Mouse (Mus musculus) T-helper 1 cell (primary cell): ENCODE data around the gene D130040H23Rik.

ENCODE experiments used
- in situ Hi-C: fragments of 300-600 bp; cut with MboI, MseI; formaldehyde crosslinking; loops from one replicate; pipeline ENCODE4 v1.15.1; 2025; ENCODE audit warnings: high pct_unique_total_duplicates

Gene D130040H23Rik

DNA sequence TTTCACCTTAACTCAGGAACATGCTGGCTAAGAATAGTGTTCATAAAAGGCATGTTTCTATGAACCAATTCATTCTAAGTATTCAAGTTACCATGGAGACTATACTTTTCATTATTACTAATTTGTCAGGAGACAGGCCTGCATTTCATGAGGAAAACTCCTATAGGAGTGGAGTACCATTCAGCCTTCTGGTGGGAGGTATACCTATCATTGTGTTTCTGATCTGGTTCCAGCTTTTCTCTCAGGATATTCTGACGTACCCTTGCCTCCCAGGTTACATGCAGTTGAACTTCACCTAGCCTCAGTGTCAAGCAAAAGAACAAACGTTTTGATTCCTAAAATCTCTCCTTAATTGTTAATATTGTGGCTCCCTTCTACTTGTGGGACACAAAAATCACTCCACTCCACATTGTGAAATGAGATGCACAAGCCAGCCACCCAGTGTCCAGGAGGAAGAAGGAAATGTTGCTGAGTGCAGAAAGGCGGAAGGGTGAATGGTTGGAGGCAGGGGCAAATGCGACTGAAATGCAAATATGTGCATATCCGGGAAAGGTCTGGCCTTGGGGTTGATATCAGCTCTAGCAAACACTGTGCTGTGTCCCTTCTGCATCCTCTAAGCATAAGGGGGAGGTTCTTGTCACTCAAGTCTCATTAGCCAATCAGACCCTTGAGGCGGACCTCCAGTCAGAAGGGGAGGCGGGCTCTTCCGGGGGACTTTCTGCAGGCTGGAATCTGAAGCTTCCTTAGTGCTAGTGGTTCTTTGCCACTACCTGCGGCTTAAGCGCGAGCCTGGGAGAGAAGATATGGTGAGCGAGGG lies at the start of gene D130040H23Rik:
TSS of gene D130040H23Rik (plus strand) at position 695 of the 817 bp plus-strand sequence.
- in situ Hi-C loops = no loop called here

GRCm38 (mm10) chr8:69242541-69242940 lies 28.3 kb upstream of the D130040H23Rik start:
- in situ Hi-C loops = no loop called here

DNA sequence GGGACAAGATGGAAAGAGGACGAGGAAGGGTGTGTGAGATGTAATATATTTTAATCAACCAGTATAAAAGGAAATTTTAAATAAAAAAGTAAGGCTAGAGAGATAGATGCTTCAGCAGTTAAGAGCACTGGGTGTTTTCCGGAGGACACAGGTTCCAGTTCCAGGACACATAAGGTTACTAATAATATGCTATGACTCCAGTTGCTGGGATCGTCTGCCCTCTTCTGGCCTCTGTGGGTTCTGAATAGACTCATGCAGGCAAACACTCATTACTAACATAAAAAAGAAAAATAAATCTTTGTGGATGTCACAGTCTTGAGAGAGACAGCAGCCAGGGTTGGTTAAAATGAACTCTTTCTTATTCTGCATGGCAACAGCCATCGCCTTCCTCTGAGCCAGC lies 2.4 kb upstream of the D130040H23Rik start:
- in situ Hi-C loops = no loop called here

- in situ Hi-C loops = no loop called here
Measured at GRCm38 (mm10) chr8:69271203-69271554, 299 bp downstream of the D130040H23Rik start.

GRCm38 (mm10) chr8:69272435-69272834 lies 1.6 kb downstream of the D130040H23Rik start:
- in situ Hi-C loops = no loop called here

GRCm38 (mm10) chr8:69324771-69325170 lies 53.9 kb downstream of the D130040H23Rik start:
- in situ Hi-C loops = loop anchor here (5.0 kb wide), 1 partner anchor 223 kb away; no protein-coding TSS in a partner anchor

- in situ Hi-C loops = loop anchor here (5.0 kb wide), 1 partner anchor 219 kb away; no protein-coding TSS in a partner anchor
Measured at GRCm38 (mm10) chr8:69328301-69329288, 57.7 kb downstream of the D130040H23Rik start.

DNA sequence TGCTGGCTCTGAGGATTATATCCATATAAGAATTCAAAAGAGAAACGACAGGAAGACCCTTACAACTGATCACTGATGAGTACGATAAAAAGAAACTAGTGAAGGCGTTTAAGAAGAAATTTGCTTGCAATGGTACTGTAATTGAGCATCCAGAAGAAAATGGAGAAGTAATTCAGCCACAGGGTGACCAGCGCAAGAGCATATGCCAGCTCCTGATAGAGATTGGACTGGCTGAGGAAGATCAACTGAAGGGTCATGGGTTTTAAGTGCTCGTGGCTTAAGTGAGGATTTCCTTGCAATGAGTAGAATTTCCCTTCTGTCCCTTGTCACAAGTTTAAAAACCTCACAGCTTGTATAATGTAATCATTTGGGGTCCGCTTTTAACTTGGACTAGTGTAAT lies 58.4 kb downstream of the D130040H23Rik start:
- in situ Hi-C loops = loop anchor here (5.0 kb wide), 1 partner anchor 218 kb away; no protein-coding TSS in a partner anchor
